Mouse (Mus musculus) heart, postnatal 0 days (tissue): ENCODE measurements around the gene Slc35e3.

Experiments used
- CTCF ChIP-seq: IDR thresholded peaks from 2 replicates; pipeline ENCODE4 v1.5.1; 2016; ENCODE audit warnings: antibody characterized with exemption, control low read depth, low read depth
- EP300 ChIP-seq: IDR thresholded peaks from 2 replicates; pipeline ENCODE4 v1.6.1; 2016; ENCODE audit warnings: antibody characterized with exemption, low read depth

- TF ChIP-seq EP300 (no peak), CTCF (no peak)
Measured at GRCm38 (mm10) chr10:117774817-117775120, 28.6 kb upstream of the Slc35e3 start.
